Mouse (Mus musculus) urinary bladder, postnatal 36 days (tissue): ENCODE data around the gene Cgas.

Experiments
- DNase-seq, 2 experiments: peaks; one replicate each; pipeline ENCODE4 v3.0.0; 2022; ENCODE audit warnings: low spot score in 2 of 2, mixed read lengths in 1 of 2

Gene Cgas

GRCm38 (mm10) chr9:78385893-78386292, 57.1 kb downstream of the Cgas start:
- no peak for DNase-seq
